Mouse (Mus musculus): ENCODE measurements around the gene C1s1.

- TF ChIP-seq CTCF (IDR thresholded peaks at IDR 0.05; ENCODE audit: low read depth) (no peak), EP300 (optimal IDR thresholded peaks at IDR 0.05) (no peak)
These were observed 48.3 kb downstream of the C1s1 start for GRCm38 (mm10) chr6:124493886-124494285.
